Mouse (Mus musculus): ENCODE results near the gene Dnase1l2. TPM values are rescaled to one million over a fixed set of nuclear protein-coding genes. Genes with fewer than 3 reads are reported as not detected.
"Not testable (repeated sequence)": the region's sequence is repeated elsewhere in the genome, so short reads cannot be mapped to it uniquely, and the experiment has no call there.

Dnase1l2 gene
- polyA plus RNA-seq, 1 experiment from 2014 or later, result 2.3 TPM

DNA sequence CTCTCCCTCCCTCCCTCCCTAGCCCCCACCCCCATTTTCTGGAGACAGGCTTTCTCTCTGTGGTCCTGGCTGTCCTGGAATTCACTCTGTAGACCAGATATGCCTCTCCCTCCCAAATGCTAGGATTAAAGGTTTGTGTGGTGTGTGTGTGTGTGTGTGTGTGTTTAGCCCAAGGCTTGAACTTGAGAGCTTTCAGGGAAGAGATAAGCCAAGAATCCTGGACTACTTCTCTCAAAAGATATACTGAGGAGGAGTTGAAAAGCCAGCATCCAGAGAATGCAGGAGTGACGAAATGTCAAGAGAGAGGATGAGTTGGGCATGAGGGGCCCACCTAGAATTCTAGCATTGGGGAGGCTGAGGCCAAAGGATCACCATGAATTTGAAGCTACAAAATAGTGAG, 20.0 kb upstream of the Dnase1l2 start:
- Histone ChIP-seq H3K27me3 (replicated peaks; ENCODE audit: control insufficient read depth, insufficient read depth, low read length) (no peaks in the 10 kb centered on the region), H3K9ac (ENCODE audit: low read length) (no peak overlapping the region), H3K9me3 (replicated peaks; ENCODE audit: control insufficient read depth, low read length) (no peaks in the 10 kb centered on the region), H3K4me2 (ENCODE audit: low read length) (no peak overlapping the region), H3K4me1 (ENCODE audit: control insufficient read depth, insufficient read depth, low read length) (no peaks in the 10 kb centered on the region), H3K36me3 (ENCODE audit: control insufficient read depth, insufficient read depth, low read length) (no peaks in the 10 kb centered on the region), H3K27ac (ENCODE audit: low read depth, low read length) (no peak overlapping the region), H3K4me3 (ENCODE audit: low read depth, low read length) (no peak overlapping the region)
- no peak for DNase-seq (ENCODE audit: low spot score)
- 85% methylated on average over 1 of the region's 1 CpGs for WGBS
- ATAC-seq, result no peak

GRCm38 (mm10) chr17:24461580-24461979, 18.7 kb upstream of the Dnase1l2 start:
- Histone ChIP-seq H3K36me3 (ENCODE audit: control insufficient read depth, insufficient read depth, low read length) (no peaks in the 10 kb centered on the region), H3K4me1 (ENCODE audit: control insufficient read depth, insufficient read depth, low read length) (no peaks in the 10 kb centered on the region), H3K9ac (ENCODE audit: low read length) (no peak overlapping the region), H3K27ac (ENCODE audit: low read depth, low read length) (no peak overlapping the region), H3K9me3 (replicated peaks; ENCODE audit: control insufficient read depth, low read length) (no peaks in the 10 kb centered on the region), H3K4me3 (ENCODE audit: low read depth, low read length) (no peak overlapping the region), H3K4me2 (ENCODE audit: low read length) (no peak overlapping the region), H3K27me3 (replicated peaks; ENCODE audit: control insufficient read depth, insufficient read depth, low read length) (no peaks in the 10 kb centered on the region)
- ATAC-seq (no peak), DNase-seq (ENCODE audit: low spot score) (peak; percentile 51)
- 58% methylated on average over 2 of the region's 2 CpGs for WGBS

- not testable (repeated sequence) for H3K27me3 ChIP-seq (replicated peaks; ENCODE audit: control insufficient read depth, insufficient read depth, low read length); H3K27ac ChIP-seq (ENCODE audit: low read depth, low read length); H3K36me3 ChIP-seq (ENCODE audit: control insufficient read depth, insufficient read depth, low read length); H3K4me1 ChIP-seq (ENCODE audit: control insufficient read depth, insufficient read depth, low read length); H3K4me3 ChIP-seq (ENCODE audit: low read depth, low read length); DNase-seq (ENCODE audit: low spot score); ATAC-seq; H3K9ac ChIP-seq (ENCODE audit: low read length); H3K9me3 ChIP-seq (replicated peaks; ENCODE audit: control insufficient read depth, low read length)
- WGBS, result 49% methylated on average over 10 of the region's 10 CpGs
- H3K4me2 ChIP-seq (ENCODE audit: low read length), result peak overlapping the region; percentile 82; the same call in 1 of the 2 replicates
Observed at GRCm38 (mm10) chr17:24455523-24456206, 12.8 kb upstream of the Dnase1l2 start.

- no peaks in the 10 kb centered on the region for H3K27me3 ChIP-seq (replicated peaks; ENCODE audit: control insufficient read depth, insufficient read depth, low read length)
- H3K27ac ChIP-seq (ENCODE audit: low read depth, low read length), result peak overlapping the region; percentile 88
- DNase-seq (ENCODE audit: low spot score) (peak; percentile 100), ATAC-seq (peak; percentile 95)
- peaks cover 16% of the 10 kb centered on the region for H3K36me3 ChIP-seq (ENCODE audit: control insufficient read depth, insufficient read depth, low read length)
- peak overlapping the region; percentile 87 for H3K4me3 ChIP-seq (ENCODE audit: low read depth, low read length)
- no peaks in the 10 kb centered on the region for H3K9me3 ChIP-seq (replicated peaks; ENCODE audit: control insufficient read depth, low read length)
- peak overlapping the region; percentile 82 for H3K4me2 ChIP-seq (ENCODE audit: low read length)
- H3K4me1 ChIP-seq (ENCODE audit: control insufficient read depth, insufficient read depth, low read length), result peaks cover 8% of the 10 kb centered on the region
- WGBS, result under 1% methylated on average over 67 of the region's 67 CpGs
- peak overlapping the region; percentile 91 for H3K9ac ChIP-seq (ENCODE audit: low read length)
Observed at GRCm38 (mm10) chr17:24454756-24455522, 12.0 kb upstream of the Dnase1l2 start.

DNA sequence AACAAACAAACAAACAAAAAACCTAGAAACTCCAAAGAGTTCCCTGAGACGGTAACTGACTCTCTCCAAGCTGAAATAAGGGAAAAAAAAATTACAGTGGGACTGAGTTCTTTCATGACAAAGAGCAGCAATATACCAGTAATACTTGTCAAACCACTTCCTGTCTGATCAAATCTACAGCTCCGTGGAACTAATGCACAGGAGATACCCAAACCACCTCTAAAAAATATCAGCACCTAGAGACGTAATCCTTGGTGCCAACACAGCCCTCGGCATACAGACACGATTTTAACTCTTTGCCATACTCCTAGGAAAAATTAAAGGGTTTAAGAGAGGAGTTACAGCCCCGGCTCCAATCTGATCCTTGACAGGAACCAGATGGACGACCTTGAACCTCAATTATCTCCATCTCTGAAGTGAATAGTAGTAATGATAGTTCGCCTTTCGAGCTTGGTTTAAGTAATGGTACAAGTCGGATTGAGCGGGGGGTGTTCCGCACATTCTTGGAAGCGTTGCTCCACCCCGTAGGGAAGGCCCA, 11.4 kb upstream of the Dnase1l2 start:
- no peaks in the 10 kb centered on the region for H3K27me3 ChIP-seq (replicated peaks; ENCODE audit: control insufficient read depth, insufficient read depth, low read length)
- peaks cover 8% of the 10 kb centered on the region for H3K4me1 ChIP-seq (ENCODE audit: control insufficient read depth, insufficient read depth, low read length)
- H3K9me3 ChIP-seq (replicated peaks; ENCODE audit: control insufficient read depth, low read length), result no peaks in the 10 kb centered on the region
- peak overlapping the region; percentile 87 for H3K4me3 ChIP-seq (ENCODE audit: low read depth, low read length)
- ATAC-seq (no peak), DNase-seq (ENCODE audit: low spot score) (no peak)
- peaks cover 23% of the 10 kb centered on the region for H3K36me3 ChIP-seq (ENCODE audit: control insufficient read depth, insufficient read depth, low read length)
- H3K4me2 ChIP-seq (ENCODE audit: low read length), result peak overlapping the region; percentile 82
- H3K9ac ChIP-seq (ENCODE audit: low read length), result peak overlapping the region; percentile 91
- peak overlapping the region; percentile 88 for H3K27ac ChIP-seq (ENCODE audit: low read depth, low read length)
- WGBS, result 11% methylated on average over 14 of the region's 14 CpGs

DNA sequence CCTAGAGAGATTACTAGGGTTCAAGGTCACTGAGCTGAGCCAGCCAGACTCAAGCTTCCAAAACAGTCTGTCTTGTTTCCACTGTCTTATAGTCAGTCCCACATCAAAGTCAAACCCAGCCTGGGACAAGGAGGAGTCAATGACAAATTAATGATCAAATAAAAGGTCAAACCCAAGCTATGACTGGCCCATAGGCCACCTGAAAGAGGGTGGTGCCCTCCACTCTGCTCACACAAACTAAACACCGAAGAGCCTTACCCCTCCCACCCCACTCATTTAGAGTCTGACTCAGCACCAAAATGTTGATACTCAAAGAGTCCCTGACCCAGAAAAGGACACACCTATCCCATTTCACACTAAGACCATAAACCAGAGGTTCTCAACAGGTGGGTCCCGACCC, 10.5 kb upstream of the Dnase1l2 start:
- Histone ChIP-seq H3K27me3 (replicated peaks; ENCODE audit: control insufficient read depth, insufficient read depth, low read length) (no peaks in the 10 kb centered on the region), H3K36me3 (ENCODE audit: control insufficient read depth, insufficient read depth, low read length) (peaks cover 32% of the 10 kb centered on the region), H3K9ac (ENCODE audit: low read length) (no peak overlapping the region), H3K9me3 (replicated peaks; ENCODE audit: control insufficient read depth, low read length) (no peaks in the 10 kb centered on the region), H3K4me2 (ENCODE audit: low read length) (peak overlapping the region; percentile 82), H3K27ac (ENCODE audit: low read depth, low read length) (no peak overlapping the region), H3K4me1 (ENCODE audit: control insufficient read depth, insufficient read depth, low read length) (peaks cover 8% of the 10 kb centered on the region), H3K4me3 (ENCODE audit: low read depth, low read length) (no peak overlapping the region)
- ATAC-seq (no peak), DNase-seq (ENCODE audit: low spot score) (no peak)
- WGBS, result 92% methylated on average over 2 of the region's 2 CpGs

GRCm38 (mm10) chr17:24451220-24451619, 8.3 kb upstream of the Dnase1l2 start:
- WGBS, result 97% methylated on average over 6 of the region's 6 CpGs
- no peak for ATAC-seq
- no peak overlapping the region for H3K9ac ChIP-seq (ENCODE audit: low read length)

DNA sequence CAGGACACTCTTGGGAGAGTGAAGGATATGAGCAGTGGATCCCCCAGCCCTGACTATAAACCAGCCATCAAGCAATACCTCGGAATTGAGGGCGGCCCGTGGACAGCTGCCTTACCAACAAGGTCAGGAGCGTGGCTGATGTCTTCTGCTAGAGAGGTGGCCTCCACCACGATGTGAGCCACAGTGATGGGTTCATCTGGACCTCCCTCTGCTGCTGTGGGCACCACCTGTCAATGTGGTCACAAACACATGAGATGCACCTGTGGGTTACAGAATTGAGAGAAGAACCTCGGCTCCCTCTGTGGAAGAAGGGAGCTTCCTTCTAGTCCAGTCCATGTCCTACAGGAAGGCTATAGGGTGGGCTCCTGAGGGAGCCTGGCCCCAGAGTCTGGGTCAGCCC, 6.6 kb upstream of the Dnase1l2 start:
- ATAC-seq, result no peak
- 87% methylated on average over 6 of the region's 6 CpGs for WGBS

More at GRCm38 (mm10) chr17:24451220-24451619, 8.3 kb upstream of the Dnase1l2 start:
- H3K4me3 ChIP-seq (ENCODE audit: low read depth, low read length), result no peak overlapping the region
- no peak for DNase-seq (ENCODE audit: low spot score)
- no peak overlapping the region for H3K27ac ChIP-seq (ENCODE audit: low read depth, low read length)
- peaks cover 53% of the 10 kb centered on the region for H3K36me3 ChIP-seq (ENCODE audit: control insufficient read depth, insufficient read depth, low read length)
- H3K27me3 ChIP-seq (replicated peaks; ENCODE audit: control insufficient read depth, insufficient read depth, low read length), result no peaks in the 10 kb centered on the region
- peaks cover 8% of the 10 kb centered on the region for H3K4me1 ChIP-seq (ENCODE audit: control insufficient read depth, insufficient read depth, low read length)
- no peak overlapping the region for H3K4me2 ChIP-seq (ENCODE audit: low read length)
- no peaks in the 10 kb centered on the region for H3K9me3 ChIP-seq (replicated peaks; ENCODE audit: control insufficient read depth, low read length)

GRCm38 (mm10) chr17:24446590-24446989, 3.7 kb upstream of the Dnase1l2 start:
- Histone ChIP-seq H3K9ac (ENCODE audit: low read length) (no peak overlapping the region), H3K36me3 (ENCODE audit: control insufficient read depth, insufficient read depth, low read length) (peaks cover 98% of the 10 kb centered on the region), H3K27ac (ENCODE audit: low read depth, low read length) (no peak overlapping the region), H3K4me1 (ENCODE audit: control insufficient read depth, insufficient read depth, low read length) (no peaks in the 10 kb centered on the region), H3K4me3 (ENCODE audit: low read depth, low read length) (no peak overlapping the region), H3K9me3 (replicated peaks; ENCODE audit: control insufficient read depth, low read length) (no peaks in the 10 kb centered on the region), H3K4me2 (ENCODE audit: low read length) (no peak overlapping the region), H3K27me3 (replicated peaks; ENCODE audit: control insufficient read depth, insufficient read depth, low read length) (no peaks in the 10 kb centered on the region)
- WGBS, result 95% methylated on average over 8 of the region's 8 CpGs
- no peak for DNase-seq (ENCODE audit: low spot score)
- no peak for ATAC-seq

More for the DNA sequence above, 6.6 kb upstream of the Dnase1l2 start:
- DNase-seq (ENCODE audit: low spot score), result no peak
- no peak overlapping the region for H3K27ac ChIP-seq (ENCODE audit: low read depth, low read length)
- no peaks in the 10 kb centered on the region for H3K9me3 ChIP-seq (replicated peaks; ENCODE audit: control insufficient read depth, low read length)
- no peak overlapping the region for H3K9ac ChIP-seq (ENCODE audit: low read length)
- no peak overlapping the region for H3K4me3 ChIP-seq (ENCODE audit: low read depth, low read length)
- no peak overlapping the region for H3K4me2 ChIP-seq (ENCODE audit: low read length)
- H3K27me3 ChIP-seq (replicated peaks; ENCODE audit: control insufficient read depth, insufficient read depth, low read length), result no peaks in the 10 kb centered on the region
- H3K4me1 ChIP-seq (ENCODE audit: control insufficient read depth, insufficient read depth, low read length), result peaks cover 8% of the 10 kb centered on the region
- H3K36me3 ChIP-seq (ENCODE audit: control insufficient read depth, insufficient read depth, low read length), result peaks cover 70% of the 10 kb centered on the region
